Mouse (Mus musculus) ovary, adult 18-20 months (tissue): ENCODE results near the gene Nbea.
"Not testable (repeated sequence)": the region's sequence is repeated elsewhere in the genome, so short reads cannot be mapped to it uniquely, and the experiment has no call there.

ENCODE experiments used
- DNase-seq: peaks from one replicate; pipeline ENCODE4 v3.0.0; 2022; ENCODE audit warnings: low spot score, mixed read lengths

The Nbea gene

GRCm38 (mm10) chr3:55661678-55662445, 521.6 kb downstream of the Nbea start:
- no peak for DNase-seq

GRCm38 (mm10) chr3:55660261-55660838, 523.2 kb downstream of the Nbea start:
- no peak for DNase-seq

- DNase-seq, result no peak
Observed at GRCm38 (mm10) chr3:55659558-55660215, 523.8 kb downstream of the Nbea start.

- DNase-seq, result no peak
Observed at GRCm38 (mm10) chr3:55652321-55652720, 531.2 kb downstream of the Nbea start.

GRCm38 (mm10) chr3:55651877-55652276, 531.6 kb downstream of the Nbea start:
- DNase-seq, result no peak

- no peak for DNase-seq
Observed at GRCm38 (mm10) chr3:55649541-55649940, 534.0 kb downstream of the Nbea start.

- no peak for DNase-seq
Observed at GRCm38 (mm10) chr3:55648299-55648698, 535.2 kb downstream of the Nbea start.

- DNase-seq, result no peak
Observed at GRCm38 (mm10) chr3:55647176-55647575, 536.3 kb downstream of the Nbea start.

GRCm38 (mm10) chr3:55646437-55646836, 537.1 kb downstream of the Nbea start:
- no peak for DNase-seq

GRCm38 (mm10) chr3:55644035-55644618, 539.4 kb downstream of the Nbea start:
- no peak for DNase-seq

GRCm38 (mm10) chr3:55637660-55638059, 545.8 kb downstream of the Nbea start:
- no peak for DNase-seq

- DNase-seq, result no peak
Observed at GRCm38 (mm10) chr3:55635542-55636172, 547.8 kb downstream of the Nbea start.

GRCm38 (mm10) chr3:55627054-55627453, 556.4 kb downstream of the Nbea start:
- no peak for DNase-seq

GRCm38 (mm10) chr3:55621958-55622357, 561.5 kb downstream of the Nbea start:
- DNase-seq, result not testable (repeated sequence)

- DNase-seq, result no peak
Observed at GRCm38 (mm10) chr3:55618396-55618795, 565.1 kb downstream of the Nbea start.

- no peak for DNase-seq
Observed at GRCm38 (mm10) chr3:55612459-55613115, 570.9 kb downstream of the Nbea start.

- DNase-seq, result no peak
Observed at GRCm38 (mm10) chr3:55612023-55612422, 571.5 kb downstream of the Nbea start.

- DNase-seq, result no peak
Observed at GRCm38 (mm10) chr3:55610191-55610590, 573.3 kb downstream of the Nbea start.

- peak; percentile 50 for DNase-seq
Observed at GRCm38 (mm10) chr3:55600286-55600685, 583.2 kb downstream of the Nbea start.

GRCm38 (mm10) chr3:55599366-55600085, 584.0 kb downstream of the Nbea start:
- DNase-seq, result no peak

GRCm38 (mm10) chr3:55598681-55599080, 584.8 kb downstream of the Nbea start:
- DNase-seq, result no peak
